Mouse (Mus musculus): ENCODE results near the gene Zfp729a. TPM values are rescaled to one million over a fixed set of nuclear protein-coding genes. Genes with fewer than 3 reads are reported as not detected.
"Not testable (repeated sequence)": the region's sequence is repeated elsewhere in the genome, so short reads cannot be mapped to it uniquely, and the experiment has no call there.

Zfp729a gene
- total RNA-seq (2021), result 1 to 10 TPM; 3.6 to 3.7 TPM
- long read RNA-seq, experiment 1, result 0 reads
- long read RNA-seq, experiment 2, full-length matches to known transcripts, result 1 of 2 reads
- long read RNA-seq, experiment 2, partial matches to known transcripts, result 0 of 2 reads
- long read RNA-seq, experiment 2, other reads (novel, unspliced or antisense), result 1 of 2 reads

GRCm38 (mm10) chr13:67637294-67638007, at the start of gene Zfp729a, which contains the start of gene Gm49345:
Gene Zfp729a (minus strand): TSS chr13:67637791.
Gene Gm49345 (minus strand): TSS chr13:67637769.
- Histone ChIP-seq H3K4me3 (peak within 1 kb of the TSS; percentile 91), H3K27ac (peak within 1 kb of the TSS; percentile 89)
- DNase-seq, result peak; percentile 89
- peak; percentile 46 for TF ChIP-seq CTCF (IDR thresholded peaks at IDR 0.05)
- intact Hi-C loops (cut with DNase I), result loop anchor here (1.0 to 5.0 kb wide), 4 partner anchors 28 to 205 kb away; partner anchors contain the start of gene Zfp729b

GRCm38 (mm10) chr13:67686971-67687370, 49.4 kb upstream of the Zfp729a start, which contains the start of gene Zfp738:
Gene Zfp738 (minus strand): TSS chr13:67687071.
- Histone ChIP-seq H3K4me3 (no peak within 1 kb of the TSS), H3K27ac (no peak within 1 kb of the TSS)
- no peak for TF ChIP-seq CTCF (IDR thresholded peaks at IDR 0.05)
- intact Hi-C loops (cut with DNase I), result no loop called here
- no peak for DNase-seq

GRCm38 (mm10) chr13:67683841-67684240, 46.2 kb upstream of the Zfp729a start:
- intact Hi-C loops (cut with DNase I), result loop anchor here (2.0 to 5.0 kb wide), 4 partner anchors 41 to 557 kb away; partner anchors contain the start of genes Gm49345 and Zfp729a
- Histone ChIP-seq H3K4me3 (peak overlapping the region; percentile 78), H3K27ac (peak overlapping the region; percentile 87)
- not testable (repeated sequence) for DNase-seq

GRCm38 (mm10) chr13:67682959-67683735, 45.6 kb upstream of the Zfp729a start:
- Histone ChIP-seq H3K4me3 (peak overlapping the region; percentile 78), H3K27ac (peak overlapping the region; percentile 87)
- peak; percentile 84 for DNase-seq
- intact Hi-C loops (cut with DNase I), result loop anchor here (2.0 to 5.0 kb wide), 4 partner anchors 42 to 556 kb away; partner anchors contain the start of genes Gm49345 and Zfp729a

GRCm38 (mm10) chr13:67674902-67675301, 37.3 kb upstream of the Zfp729a start:
- DNase-seq, result no peak
- no peak for TF ChIP-seq CTCF (IDR thresholded peaks at IDR 0.05)
- Histone ChIP-seq H3K4me3 (no peak overlapping the region), H3K27ac (no peak overlapping the region)
- intact Hi-C loops (cut with DNase I), result no loop called here

GRCm38 (mm10) chr13:67652496-67652895, 14.9 kb upstream of the Zfp729a start:
- no peak for TF ChIP-seq CTCF (IDR thresholded peaks at IDR 0.05)
- intact Hi-C loops (cut with DNase I), result no loop called here
- H3K27ac ChIP-seq, result no peak overlapping the region
- no peak overlapping the region for H3K4me3 ChIP-seq
- no peak for DNase-seq

GRCm38 (mm10) chr13:67610108-67610507, 27.5 kb downstream of the Zfp729a start:
- H3K4me3 ChIP-seq, result peak overlapping the region; percentile 90
- no peak for TF ChIP-seq CTCF (IDR thresholded peaks at IDR 0.05)
- no peak for DNase-seq
- peak overlapping the region; percentile 90; the same call in 1 of the 2 replicates for H3K27ac ChIP-seq
- intact Hi-C loops (cut with DNase I), result no loop called here

GRCm38 (mm10) chr13:67609066-67609876, 28.3 kb downstream of the Zfp729a start, which contains the start of gene Zfp729b:
Gene Zfp729b (minus strand): TSS chr13:67609707.
- Histone ChIP-seq H3K27ac (peak within 1 kb of the TSS; percentile 90), H3K4me3 (peak within 1 kb of the TSS; percentile 90)
- DNase-seq, result peak; percentile 90
- TF ChIP-seq CTCF (IDR thresholded peaks at IDR 0.05), result peak; percentile 32; the same call in 1 of the 2 replicates
- intact Hi-C loops (cut with DNase I), result loop anchor here (1.0 to 5.0 kb wide), 2 partner anchors 28 to 113 kb away; partner anchors contain the start of genes Gm49345 and Zfp729a

- Histone ChIP-seq H3K27ac (no peak overlapping the region), H3K4me3 (no peak overlapping the region)
- intact Hi-C loops (cut with DNase I), result no loop called here
- DNase-seq, result no peak
- no peak for TF ChIP-seq CTCF (IDR thresholded peaks at IDR 0.05)
Measured at GRCm38 (mm10) chr13:67572591-67573189, 64.9 kb downstream of the Zfp729a start.

Other genes starting within 250 kb of the Zfp729a start
- gene Zfp429, start 238.0 kb downstream of the Zfp729a start, total RNA-seq (2021), result 1 to 10 TPM; 1.0 to 1.7 TPM
- 1 to 10 TPM in 1 of 2 experiments, under 1 TPM in 1; 0.92 to 1.2 TPM for gene Zfp459, start 216.4 kb downstream of the Zfp729a start, total RNA-seq (2021)
- gene Zfp874a, start 186.2 kb downstream of the Zfp729a start, total RNA-seq (2021), result 1 to 10 TPM; 6.5 to 8.3 TPM
- 10 to 100 TPM; 13.4 to 13.8 TPM for gene Zfp874b, start 153.5 kb downstream of the Zfp729a start, total RNA-seq (2021)
- gene Zfp58, start 137.2 kb downstream of the Zfp729a start, total RNA-seq (2021), result 1 to 10 TPM; 4.2 to 4.8 TPM
- gene Gm26965, start 111.6 kb downstream of the Zfp729a start, total RNA-seq (2021), result under 1 TPM in 1 of 2 experiments, not detected in 1; 0.20 TPM
- 1 to 10 TPM; 3.5 to 5.2 TPM for gene Zfp87, start 111.6 kb downstream of the Zfp729a start, total RNA-seq (2021)
- 1 to 10 TPM; 2.3 TPM for gene Zfp748, start 84.0 kb downstream of the Zfp729a start, total RNA-seq (2021)
- gene Zfp729b, start 28.1 kb downstream of the Zfp729a start, total RNA-seq (2021), result 1 to 10 TPM; 2.4 to 3.4 TPM
- 1 to 10 TPM in 1 of 2 experiments, under 1 TPM in 1; 0.13 to 1.6 TPM for gene Gm49345, start within 50 bp of the Zfp729a start, total RNA-seq (2021)
- 1 to 10 TPM; 2.3 to 3.5 TPM for gene Zfp738, start 49.3 kb upstream of the Zfp729a start, total RNA-seq (2021)
- 1 to 10 TPM; 3.5 to 4.8 TPM for gene Zfp65, start 91.4 kb upstream of the Zfp729a start, total RNA-seq (2021)
- gene Zfp85, start 117.4 kb upstream of the Zfp729a start, total RNA-seq (2021), result 1 to 10 TPM; 1.6 TPM
- 1 to 10 TPM; 3.6 to 5.5 TPM for gene Zfp493, start 141.9 kb upstream of the Zfp729a start, total RNA-seq (2021)
- gene Zfp273, start 175.9 kb upstream of the Zfp729a start, total RNA-seq (2021), result 1 to 10 TPM; 1.6 to 1.8 TPM
- gene Gm10037, start 193.3 kb upstream of the Zfp729a start, total RNA-seq (2021), result 1 to 10 TPM in 1 of 2 experiments, under 1 TPM in 1; 0.64 to 1.1 TPM
- gene BC048507, start 225.5 kb upstream of the Zfp729a start, total RNA-seq (2021), result not detected